Mouse (Mus musculus): ENCODE measurements around the gene Uck1.

The Uck1 gene

DNA sequence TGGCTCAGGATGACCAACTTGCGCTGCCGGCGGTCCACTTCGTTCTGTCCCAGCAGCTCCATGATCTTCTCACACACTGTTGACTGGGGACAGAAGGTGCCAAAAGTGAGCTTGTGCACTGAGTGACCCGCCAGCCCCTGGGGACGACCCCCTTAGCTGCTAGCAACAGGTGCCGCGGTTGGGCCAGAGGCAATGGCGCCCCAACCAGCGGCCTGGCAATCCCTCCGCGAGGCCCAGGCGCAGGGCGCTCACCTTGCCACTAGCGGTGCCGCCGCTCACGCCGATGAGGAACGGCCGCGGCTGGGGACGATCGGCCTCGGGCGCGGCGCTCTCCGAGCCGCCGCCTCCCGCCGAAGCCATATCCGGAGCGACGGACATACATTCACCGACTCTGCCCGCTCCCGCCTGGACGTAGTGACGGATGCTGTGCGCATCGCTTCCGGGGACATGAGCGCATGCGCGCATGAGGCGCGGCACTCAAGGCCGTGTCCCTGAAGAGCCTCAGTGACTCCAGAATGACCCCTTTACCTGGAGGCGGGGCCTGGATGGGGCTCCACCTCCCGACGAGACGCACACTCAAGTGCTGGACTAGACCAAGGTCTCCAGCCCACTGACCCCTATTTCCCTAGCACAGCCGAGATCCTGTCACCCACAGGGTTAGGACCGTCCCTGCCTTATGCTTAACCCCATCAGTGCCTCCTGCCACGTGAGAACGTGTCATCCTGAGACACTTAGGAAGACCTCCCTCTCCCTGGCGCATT, at the start of gene Uck1:
TSS of gene Uck1 (minus strand) at position 503 of the 761 bp plus-strand sequence.
- DNase-seq (ENCODE audit: low read depth, low spot score): peak; percentile 97

DNA sequence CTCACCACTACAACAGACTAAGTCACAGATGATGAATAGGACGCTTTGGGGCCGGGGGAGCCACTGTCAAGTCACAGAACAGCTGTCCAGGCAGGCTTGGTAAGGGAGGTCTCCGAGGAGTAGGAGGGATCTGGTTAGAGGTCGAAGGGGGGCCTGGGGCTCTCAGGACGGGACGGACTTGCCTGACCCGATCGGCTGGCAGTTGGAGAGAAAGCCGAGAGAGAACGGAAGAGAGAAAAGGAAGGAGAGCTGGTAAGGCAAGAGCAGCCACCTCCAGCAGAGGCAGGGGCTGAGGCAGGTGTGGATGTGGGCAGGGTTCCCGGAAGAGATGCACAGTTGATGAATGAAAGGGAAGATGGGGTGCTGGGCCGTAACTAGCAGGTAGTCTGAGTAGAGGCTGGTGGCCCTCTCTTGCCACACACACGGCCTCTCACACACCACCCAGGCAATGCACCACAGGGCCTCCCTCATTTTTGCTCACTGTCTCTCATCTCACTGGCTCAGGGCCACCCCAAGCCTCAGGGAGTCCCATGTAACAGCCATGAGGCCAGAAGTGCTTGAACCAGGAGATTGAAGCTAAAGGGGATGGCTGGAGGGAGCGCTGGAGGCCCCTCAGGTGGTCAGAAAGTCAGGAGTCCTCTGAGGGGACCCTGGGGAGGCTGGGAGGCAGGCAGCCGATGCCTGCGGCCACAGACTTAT, 49.1 kb upstream of the Uck1 start:
- DNase-seq (ENCODE audit: low read depth, low spot score): no peak

DNA sequence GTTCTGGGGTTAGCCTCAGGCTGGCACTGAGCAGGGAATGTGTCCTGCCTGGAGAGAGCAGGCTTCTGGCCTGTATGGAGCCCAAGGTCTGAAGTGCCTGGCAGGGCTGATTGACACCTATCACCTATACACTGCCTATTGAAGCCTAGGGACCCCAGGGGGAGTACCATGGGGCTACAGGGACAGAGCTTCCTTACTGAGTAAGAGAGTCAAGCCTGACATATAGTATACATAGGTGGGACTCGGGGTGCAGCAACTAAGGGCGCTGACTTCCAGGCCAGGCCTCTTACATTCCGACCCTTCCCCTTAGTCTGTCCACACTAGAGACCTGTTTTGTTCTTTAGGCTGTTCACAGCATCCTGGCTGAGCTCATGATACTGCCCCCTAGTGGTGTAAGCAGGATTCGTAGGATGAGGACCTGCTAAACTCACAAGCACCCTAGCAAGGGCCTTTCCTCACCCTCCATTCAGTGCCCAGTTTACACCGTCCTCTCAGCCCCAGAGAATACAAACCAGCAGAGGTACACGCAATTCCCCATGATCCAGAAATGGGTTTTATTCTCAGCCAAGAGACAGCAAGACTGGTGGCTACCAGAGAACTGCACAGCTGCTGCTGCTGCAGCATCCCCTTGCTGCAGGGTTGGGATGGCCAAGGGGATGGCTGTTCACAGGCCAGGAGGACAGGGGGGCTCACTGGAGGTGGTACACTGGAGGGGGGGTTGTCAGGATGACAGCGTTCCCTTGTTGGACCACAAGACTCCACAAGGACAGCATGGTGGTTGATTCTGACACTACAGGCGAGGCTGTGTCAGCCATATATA, 48.2 kb upstream of the Uck1 start:
- peak; percentile 91 for DNase-seq (ENCODE audit: low read depth, low spot score)

DNA sequence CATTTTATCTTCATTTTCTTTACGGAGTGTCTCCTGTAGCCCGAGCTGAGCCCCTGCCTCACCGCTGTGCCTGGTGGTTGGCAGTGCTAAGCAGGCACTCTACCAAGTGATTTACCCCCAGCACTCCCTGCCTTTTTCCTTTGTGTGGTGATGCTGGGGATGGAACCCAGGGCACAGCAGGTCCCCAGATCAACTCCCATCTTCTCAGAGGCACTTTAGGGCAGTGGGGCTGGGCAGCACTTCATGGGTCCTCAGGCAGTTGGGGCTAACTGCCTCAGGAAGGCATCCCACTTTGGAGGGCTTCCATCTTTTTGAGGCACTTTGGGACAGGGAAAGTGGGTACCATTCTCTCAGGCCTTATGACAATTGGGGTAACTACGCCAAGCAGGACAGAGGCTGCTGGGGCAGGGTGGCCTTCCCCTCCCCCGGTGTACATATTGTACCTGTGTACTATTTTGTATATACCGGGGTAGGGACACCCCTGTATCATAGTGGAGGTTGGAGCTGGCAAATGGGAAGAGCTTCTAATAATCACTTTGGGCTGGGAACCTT, 47.4 kb upstream of the Uck1 start:
- no peak for DNase-seq (ENCODE audit: low read depth, low spot score)

DNA sequence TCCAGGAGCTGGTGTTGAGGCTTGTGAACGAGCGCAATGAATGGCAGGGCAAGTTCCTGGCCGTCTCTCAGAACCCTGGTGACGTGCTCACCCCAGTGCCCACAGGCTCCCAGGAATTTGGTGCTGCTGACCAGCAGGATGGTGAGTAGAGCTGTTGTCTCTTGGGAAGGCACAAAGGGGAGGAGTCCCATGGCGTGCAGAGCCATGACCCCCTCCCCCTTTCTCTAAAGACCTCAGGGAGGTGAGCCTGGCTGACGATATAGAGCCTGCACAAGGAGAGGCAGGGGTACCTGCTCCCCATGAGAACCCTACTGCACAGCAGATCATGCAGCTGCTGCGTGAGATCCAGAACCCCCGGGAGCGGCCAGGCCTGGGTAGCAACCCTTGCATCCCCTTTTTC, 46.2 kb upstream of the Uck1 start:
- DNase-seq (ENCODE audit: low read depth, low spot score): no peak

DNA sequence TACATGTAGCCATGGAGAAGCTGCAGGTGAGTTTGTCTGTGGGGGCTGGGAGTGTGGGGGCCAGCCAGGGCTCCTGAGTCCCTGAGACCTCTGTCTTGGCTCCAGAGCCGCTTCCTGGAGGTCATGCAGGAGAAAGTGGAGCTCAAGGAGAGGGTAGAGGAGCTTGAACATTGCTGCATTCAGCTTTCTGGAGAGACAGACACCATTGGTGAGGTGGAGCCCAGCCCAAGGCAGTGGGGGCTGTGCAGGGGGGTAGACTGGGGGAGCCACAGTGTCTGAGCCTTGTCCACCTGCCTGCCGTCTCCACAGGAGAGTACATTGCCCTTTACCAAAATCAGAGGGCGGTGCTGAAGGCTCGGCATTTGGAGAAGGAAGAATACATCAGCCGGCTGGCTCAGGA, 45.7 kb upstream of the Uck1 start:
- no peak for DNase-seq (ENCODE audit: low read depth, low spot score)

DNA sequence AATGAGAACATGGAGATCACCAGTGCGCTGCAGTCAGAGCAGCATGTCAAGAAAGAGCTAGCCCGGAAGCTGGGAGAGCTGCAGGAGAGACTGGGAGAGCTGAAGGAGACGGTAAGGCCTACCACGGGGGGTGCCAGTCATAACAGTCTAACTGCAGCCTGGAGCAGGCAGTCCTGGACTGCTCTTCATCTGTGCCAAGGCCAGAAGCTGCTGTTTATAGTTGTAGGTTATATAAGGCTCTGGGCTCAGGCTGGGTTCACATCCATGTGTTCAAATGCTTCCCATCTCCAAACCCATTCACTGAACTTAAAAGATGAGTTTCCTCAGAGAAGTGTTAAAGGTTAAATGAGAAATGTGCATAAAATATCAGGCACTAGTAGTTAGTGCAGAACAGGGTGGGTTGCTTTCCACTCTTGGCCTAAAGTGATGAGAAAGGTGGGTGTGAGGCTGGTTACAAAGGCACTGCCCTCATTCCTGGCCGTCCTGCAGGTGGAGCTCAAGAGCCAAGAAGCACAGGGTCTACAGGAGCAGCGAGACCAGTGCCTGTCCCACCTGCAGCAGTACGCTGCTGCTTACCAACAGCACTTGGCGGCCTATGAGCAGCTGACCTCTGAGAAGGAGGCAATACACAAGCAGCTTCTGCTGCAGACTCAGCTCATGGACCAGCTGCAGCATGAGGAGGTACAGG, 44.3 kb upstream of the Uck1 start:
- DNase-seq (ENCODE audit: low read depth, low spot score): peak; percentile 88

DNA sequence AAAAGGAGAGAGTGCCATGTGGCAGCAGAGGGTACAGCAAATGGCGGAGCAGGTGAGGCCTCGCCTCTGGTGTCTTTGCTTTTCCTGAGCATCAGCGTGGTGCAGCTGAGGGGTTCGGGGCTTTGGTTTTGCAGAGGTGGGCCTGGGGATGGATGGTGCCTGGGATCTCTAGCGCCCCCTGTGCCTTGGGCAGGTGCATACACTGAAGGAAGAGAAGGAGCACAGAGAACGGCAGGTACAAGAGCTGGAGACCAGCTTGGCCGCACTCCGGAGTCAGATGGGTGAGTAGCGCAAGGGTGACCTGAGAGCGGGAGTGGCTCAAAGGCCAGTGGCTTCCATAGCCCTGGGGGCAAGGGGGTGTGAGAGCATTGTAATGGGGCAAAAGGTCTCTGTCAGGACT, 43.0 kb upstream of the Uck1 start:
- no peak for DNase-seq (ENCODE audit: low read depth, low spot score)

DNA sequence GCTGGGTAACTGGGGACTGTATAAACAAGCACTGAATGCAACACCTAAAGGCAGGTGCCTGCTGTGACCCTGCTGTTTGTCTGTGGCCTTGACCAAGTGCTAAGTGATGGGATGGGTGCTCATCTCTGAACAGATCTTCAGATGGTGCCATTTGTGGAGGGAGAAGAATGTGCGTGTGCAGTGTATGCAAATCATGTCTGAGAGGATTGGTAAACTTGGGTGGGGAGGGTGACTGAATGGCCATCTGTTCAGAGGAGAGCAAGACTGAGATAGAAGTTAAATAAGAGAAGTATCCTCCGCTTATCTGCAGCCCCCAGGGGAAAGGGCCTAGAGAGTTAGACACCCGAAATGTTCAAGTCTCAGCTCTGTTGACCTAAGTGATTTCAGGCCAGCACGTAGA, 39.5 kb upstream of the Uck1 start:
- DNase-seq (ENCODE audit: low read depth, low spot score): peak; percentile 55

DNA sequence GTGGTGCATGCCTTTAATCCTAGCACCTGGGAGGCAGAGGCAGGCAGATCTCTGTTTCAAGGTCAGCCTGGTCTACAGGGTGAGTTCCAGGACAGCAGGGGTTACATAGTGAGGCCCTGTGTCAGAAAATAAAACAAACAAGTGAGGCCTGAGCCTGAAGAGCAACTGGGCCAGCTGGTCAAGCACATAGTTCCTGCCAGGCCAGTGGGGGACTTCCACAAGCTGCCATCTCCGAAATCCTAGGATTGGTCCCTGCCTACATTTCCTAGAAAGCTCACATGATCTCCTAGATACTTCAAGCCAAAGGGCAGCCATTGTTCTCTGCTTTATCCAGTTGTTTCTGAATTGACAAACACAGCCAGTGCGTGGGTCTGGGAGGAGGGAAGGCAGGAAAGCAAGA, 35.9 kb upstream of the Uck1 start:
- DNase-seq (ENCODE audit: low read depth, low spot score): peak; percentile 53

DNA sequence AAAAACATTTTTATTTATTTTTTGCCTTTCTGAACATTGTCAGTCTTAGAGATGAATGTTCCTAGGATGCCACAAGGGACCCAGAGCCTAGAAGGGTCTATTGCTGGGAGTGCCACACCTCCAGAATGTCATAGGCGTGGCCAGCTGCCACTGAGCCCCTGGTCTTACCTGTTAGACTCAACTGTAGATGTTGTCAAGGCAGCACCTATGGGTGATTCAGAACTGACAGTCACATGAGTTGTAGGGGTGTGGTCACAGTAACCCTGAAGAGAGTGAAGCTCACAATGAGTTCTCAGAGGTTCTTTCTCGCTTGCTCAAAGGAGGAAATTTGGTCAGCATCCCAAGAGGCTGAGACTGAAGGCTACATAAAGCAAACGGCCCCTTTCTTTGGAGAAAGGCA, 35.3 kb upstream of the Uck1 start:
- no peak for DNase-seq (ENCODE audit: low read depth, low spot score)

DNA sequence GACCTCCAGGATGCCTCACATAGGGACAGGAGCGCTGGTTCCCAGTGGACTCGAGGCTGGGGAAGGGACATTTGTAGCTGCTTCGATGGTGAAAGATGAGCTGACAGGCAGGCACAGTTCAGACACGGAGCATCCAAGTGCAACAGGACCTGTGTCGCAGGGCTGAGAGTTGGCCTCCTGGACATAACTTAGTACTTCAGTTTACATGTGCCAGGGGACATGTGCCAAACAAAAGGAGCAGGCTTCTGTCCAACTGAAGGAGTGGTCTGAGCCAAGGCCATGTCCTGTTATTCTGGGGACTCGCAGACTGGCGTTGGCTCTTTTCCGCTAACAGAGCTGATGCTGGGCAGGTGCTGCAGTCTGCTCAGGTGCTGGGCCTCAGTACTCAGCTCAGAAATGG, 34.4 kb upstream of the Uck1 start:
- peak; percentile 78 for DNase-seq (ENCODE audit: low read depth, low spot score)

DNA sequence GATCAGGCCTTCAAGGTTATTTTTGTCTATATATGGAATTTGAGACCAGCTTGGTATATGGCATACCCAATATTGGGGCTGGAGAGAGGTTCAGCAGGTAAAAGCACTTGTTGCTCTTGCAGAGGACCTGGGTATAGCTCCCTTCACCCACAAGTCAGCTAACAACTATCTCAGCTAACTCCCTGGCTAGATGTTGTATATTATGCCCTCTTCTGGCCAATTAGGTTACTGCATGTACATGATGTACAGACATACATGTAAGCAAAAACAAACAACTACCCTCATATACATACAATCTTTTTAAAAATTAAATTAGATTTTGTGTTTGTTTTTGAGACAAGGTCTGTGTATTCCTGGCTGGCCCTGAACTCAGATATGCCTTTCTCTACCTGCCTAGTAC, 29.6 kb upstream of the Uck1 start:
- DNase-seq (ENCODE audit: low read depth, low spot score): peak; percentile 69

DNA sequence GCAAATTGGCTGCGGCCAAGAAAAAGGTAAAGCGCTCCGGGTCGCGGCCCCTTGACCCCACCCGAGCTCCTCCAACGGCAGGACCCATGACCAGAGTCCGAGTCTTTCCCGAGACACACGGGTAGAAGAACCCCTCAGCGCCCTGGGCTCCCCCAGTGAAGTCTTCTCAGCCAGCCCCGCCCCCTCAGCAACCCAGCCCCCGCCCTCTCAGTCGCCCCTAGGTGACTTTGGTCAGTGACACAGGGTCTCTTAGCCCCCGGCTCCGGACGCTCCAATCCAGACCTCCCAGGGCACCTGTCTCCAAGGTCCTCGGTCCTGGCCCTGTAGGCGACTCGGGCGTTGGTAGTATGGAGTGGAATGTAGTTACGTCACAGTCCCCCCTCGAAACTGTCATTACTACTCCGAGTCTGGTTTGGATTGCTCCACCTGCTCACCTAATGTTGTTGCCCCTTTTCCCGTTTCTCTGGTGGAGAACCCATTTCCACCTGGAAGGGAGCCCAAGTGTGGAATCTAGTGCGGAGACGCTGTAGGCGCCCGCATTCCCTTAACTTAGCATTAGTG, 28.5 kb upstream of the Uck1 start:
- peak; percentile 29 for DNase-seq (ENCODE audit: low read depth, low spot score)

DNA sequence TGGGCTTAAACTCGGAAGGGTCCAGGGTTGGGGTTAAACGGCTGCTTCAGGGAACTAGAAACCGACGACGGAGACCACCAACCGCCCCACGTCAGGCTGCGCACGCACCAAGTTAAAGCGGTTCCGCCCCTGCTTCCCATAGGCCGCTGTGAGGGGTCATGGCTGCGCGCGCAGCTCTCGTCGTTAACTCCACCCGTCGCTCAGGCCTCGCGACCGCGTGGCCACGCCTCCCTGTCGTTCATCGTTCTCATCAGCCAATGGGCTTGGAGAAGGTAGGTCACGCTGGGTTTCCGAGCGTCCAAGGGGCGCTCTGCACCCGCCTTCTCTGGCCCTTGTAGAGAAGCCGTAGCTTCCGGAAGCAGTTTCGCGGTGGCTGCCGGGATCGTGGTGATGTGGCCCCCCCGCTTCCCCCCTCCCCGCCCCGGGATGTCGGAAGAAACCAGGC, 28.0 kb upstream of the Uck1 start, which contains the start of gene Swi5:
TSS of gene Swi5 (minus strand) at position 153 of the 445 bp plus-strand sequence.
- DNase-seq (ENCODE audit: low read depth, low spot score): peak; percentile 100

DNA sequence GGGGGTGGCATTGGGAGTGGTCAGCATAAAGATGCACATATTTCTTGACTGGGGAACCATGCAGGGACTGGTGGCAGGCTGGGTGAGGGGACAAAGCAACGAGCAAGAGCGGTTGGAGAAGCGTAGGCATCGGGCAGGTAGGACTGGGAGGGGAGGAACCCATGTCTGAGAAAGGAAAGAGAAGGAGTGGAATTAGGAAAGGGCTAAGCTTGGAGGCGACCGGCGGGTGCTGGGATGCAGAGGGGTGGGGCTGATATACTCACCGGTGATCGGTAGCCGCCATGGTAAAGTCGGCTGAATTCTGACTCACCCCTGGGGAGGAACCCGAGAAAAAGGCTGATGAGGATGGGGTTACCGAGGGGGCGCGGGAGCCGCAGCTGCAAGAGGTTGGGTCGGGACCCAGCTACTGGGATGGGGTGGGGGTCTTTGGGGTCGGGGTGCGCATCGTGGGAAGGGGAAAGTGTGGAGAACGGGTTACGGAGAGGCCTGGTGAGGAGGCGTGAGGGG, 27.4 kb upstream of the Uck1 start, which contains the start of gene Golga2:
TSS of gene Golga2 (plus strand) at position 51 of the 507 bp plus-strand sequence.
- no peak for DNase-seq (ENCODE audit: low read depth, low spot score)

DNA sequence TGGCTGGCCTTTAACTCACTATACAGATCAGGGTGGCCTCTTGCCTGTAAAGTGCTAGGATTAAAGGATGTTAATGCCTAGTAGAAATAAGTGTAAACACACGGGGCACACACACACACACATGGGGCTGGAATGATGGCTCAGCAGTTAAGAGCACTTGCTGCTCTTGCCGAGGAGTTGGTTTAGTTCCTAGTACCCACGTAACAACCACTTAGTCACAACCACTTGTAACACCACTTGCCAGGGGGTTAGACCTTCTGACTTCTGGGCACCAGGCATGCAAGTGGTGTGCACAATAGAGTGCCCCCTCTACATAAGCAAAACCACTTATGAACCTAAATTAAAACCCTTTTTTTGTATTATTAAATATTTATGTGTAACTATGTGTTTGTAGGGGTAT, 24.0 kb upstream of the Uck1 start:
- no peak for DNase-seq (ENCODE audit: low read depth, low spot score)

DNA sequence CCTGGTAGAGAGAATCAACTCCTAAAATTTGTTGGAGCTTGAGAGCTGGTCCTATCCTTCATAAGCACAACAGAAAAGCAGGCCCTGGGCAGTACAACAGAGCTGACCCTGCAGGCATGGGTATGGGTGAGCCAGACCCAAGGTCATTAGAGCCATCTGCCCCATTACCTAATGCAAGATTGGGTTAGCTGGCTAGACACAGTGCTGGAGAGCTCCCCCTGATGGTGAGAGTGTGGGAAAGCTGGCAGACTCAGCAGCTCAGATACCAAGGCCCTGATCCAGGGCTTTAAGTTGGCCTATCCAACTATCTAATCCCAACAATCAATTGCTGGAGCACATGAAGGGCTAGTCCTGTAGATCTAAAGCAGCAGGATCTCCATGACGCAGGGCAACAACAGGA, 22.8 kb upstream of the Uck1 start:
- DNase-seq (ENCODE audit: low read depth, low spot score): peak; percentile 79

DNA sequence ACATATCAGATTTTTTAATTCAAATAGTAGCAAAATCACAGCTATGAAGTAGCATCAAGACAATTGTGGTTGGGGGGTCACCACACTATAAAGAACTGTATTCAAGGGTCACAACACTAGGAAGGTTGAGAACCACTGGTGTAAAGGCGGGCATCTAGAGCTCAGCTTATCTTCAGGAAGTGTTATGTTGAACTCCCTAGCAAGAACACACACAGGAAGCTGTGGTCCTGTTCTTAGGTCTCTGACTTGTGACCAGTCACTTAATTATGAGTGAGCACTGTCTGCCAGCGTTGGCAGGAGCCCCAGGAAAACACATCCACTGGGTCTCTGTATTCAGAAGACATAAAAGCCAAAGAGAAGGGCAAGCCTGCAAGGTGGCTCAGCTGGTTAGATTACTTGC, 22.3 kb upstream of the Uck1 start:
- DNase-seq (ENCODE audit: low read depth, low spot score): no peak

DNA sequence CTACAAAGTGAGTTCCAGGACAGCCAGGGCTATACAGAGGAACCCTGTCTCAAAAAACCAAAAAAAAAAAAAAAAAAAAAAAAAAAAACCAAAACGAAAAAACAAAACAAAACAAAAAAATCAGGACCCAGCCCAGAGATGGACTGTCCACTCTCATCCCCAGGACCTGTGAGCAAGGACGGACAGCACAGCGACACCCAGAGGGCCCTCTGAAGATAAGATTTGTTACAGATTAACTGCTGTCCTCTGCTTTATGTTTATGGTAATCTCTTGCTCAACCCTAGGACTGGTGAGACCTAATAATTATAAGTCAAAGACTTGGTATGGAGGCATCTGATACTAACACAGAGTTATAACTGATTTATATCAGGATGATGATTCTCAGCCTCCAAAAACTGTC, 15.9 kb upstream of the Uck1 start:
- DNase-seq (ENCODE audit: low read depth, low spot score): no peak

DNA sequence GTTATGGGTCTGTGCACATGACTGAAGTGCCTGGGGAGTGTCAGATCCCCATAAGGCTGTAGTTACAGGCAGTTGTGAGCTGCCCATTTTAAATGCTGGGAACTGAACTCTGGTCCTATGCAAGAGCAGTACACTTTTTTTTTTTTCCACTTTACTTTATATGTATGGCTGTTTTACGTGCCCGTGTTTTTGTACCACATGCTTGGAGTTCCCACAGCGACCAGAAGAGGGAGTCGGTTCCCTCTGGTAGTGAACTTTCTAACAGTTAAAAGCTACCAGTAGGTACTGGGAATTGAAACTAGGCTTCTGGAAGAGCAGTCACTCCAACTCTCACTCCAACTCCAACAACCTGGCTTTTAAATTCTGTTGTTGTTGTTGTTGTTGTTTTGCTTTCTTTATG, 676 bp upstream of the Uck1 start:
- DNase-seq (ENCODE audit: low read depth, low spot score): peak; percentile 62

All from brain, adult 2 months (tissue).